Mouse (Mus musculus): ENCODE results near the gene Fgr.
A peak's percentile ranks its signal among the peaks of the same experiment; 100 is the strongest.
"Not testable (repeated sequence)": the region's sequence is repeated elsewhere in the genome, so short reads cannot be mapped to it uniquely, and the experiment has no call there.

Gene Fgr

DNA sequence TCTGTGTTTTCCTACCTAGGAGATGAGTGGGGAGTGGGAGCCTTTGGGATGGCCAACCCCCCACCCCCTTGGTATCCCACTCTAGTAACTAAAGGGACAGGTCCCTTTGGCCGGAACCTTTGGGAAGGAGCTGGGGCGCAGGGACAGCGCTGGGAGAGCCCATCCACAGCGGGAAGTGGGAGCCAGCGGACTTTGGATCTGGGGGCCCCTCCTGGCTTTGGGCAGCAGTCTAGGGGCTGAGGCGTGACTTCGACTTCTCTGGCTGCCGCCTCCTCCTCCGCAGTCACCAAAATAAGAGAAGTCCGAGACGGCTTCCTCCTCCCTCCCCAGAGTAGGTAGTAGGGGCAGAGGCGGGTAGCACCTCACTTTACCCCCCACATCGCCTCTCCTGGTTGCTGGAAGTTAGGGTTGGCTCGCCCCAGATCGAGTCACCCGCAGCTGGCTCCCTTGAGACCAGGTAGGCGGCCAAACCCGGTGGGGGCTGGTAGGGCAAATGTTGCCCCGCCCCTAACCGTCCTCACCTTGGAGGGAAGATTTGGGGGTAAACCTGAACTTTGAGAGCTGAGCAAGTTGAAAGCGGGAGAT lies at the start of gene Fgr:
Gene Fgr (plus strand): TSS at position 282 of the 585 bp plus-strand sequence.
- DNase-seq (ENCODE audit: low spot score in 2 of 2), result no peak

DNA sequence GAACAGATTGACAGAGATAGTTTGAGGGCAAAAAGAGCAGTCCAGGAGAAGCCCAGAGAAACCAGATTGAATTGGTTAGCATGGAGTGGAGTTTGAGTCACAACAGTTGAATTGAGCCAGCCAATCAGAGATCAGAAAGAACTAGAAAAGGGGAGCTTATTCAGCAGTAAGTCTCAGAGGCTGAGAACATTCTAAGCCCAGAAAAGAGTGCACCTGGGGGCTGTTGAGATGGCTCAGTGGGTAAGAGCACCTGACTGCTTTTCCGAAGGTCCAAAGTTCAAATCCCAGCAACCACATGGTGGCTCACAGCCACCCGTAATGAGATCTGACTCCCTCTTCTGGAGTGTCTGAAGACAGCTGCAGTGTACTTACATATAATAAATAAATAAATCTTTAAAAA lies 47.4 kb upstream of the Fgr start:
- DNase-seq (ENCODE audit: low spot score in 2 of 2), result not testable (repeated sequence)

DNA sequence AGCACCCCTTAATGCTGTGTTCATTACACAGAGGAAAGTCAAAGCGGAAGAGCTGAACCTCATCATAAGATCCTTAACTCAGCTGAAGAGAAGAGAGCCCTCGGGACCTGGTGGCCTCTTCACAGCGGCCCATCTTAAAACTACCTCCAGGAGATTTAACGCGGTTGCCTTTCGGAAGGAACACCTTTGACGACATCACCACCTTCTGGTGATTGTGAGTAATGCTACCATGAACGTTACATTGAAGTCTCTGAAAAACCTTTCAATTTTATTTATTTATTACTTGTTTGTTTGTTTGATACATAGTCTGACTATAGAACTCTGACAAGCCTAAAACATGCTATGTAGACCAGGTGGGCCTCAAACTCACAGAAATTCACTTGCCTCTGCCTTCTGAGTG lies 43.1 kb upstream of the Fgr start:
- peak in 1 of 2 experiments; percentile 63 for DNase-seq (ENCODE audit: low spot score in 2 of 2)

DNA sequence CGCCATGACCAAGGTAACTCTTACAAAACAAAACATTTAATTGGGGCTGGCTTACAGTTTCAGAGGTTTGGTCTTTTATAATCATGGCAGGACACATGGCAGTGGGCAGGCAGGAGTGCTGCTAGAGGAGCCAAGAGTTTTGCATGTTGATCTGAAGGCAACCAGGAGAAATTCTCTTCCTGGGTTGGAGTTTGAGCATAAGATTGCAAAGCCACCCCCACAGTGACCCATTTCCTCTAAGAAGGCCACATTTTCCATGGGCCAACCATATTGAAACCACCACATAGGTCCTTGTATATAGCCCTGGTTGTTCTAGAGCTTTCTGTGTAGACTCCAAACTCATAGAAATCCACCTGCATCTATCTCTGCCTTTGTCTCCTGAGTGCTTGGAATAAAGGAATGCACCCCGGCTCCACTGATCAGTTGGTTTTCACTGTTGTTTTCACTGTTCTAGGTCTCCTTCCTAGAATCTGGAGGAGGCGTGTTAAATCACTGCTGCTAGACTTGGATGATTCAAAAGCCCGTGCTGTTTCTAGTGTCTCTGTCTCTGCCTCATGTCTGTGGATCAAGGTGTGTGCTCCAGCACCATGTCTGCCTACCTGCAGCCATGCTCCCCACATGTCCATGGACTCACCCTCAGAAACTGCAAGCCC lies 41.0 kb upstream of the Fgr start:
- DNase-seq (ENCODE audit: low spot score in 2 of 2), result peak in 1 of 2 experiments; percentile 61

DNA sequence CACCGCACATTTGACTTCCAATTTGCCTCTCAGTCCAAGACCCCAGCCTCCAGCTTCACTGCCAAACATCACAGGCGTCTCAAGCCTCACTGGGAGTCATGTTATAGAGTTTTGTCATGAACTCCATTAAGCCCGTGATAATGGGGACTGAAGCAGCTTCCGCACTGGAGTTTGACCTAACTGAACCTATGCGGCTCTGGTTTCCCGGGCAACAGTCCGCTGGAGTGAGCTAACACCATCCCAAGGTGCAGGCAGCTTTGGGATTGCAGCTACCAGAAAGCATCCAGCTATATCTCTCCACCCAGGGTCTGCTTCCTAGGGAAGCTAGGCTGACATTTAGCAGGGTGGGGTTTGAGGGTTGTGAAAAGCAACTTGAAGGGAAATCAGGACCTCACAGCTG lies 39.3 kb upstream of the Fgr start:
- DNase-seq (ENCODE audit: low spot score in 2 of 2), result no peak

DNA sequence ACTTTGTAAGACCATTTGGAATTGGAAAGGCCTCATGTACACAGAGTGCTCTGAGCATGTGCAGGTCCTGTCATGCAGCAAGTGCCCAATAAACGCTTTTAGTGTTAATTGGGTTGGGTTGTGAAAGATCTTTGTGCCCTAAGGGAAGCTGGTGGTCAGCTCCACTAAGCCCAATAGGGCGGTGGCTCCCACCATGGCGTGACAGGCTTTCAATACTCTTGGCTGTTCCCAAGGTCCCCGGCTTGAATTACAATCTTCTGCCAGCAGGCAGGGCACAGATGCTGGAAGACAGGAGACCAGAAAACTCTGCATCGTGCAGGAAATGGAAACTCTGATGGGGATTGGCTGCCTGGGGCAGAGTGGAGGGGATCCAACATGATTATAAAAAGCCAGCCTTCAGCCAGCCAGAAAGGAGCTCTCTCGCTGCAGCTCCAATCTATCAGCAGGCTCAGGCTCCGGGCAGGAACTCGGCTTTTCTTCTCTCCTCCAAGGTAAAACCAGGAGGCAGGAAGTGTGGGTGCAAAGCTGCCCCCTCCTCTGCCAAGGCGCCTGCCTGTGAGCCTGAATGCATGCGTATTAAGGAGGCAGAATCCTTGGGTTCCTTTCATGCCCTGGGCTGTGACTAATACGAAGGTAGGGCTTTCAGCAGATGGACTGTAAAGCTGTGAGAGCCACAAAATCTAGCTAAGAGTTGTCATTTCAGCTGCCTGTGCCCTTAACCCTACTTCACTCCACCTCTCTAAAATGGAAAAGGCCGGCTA lies 35.5 kb upstream of the Fgr start:
- peak in 1 of 2 experiments; percentile 72 for DNase-seq (ENCODE audit: low spot score in 2 of 2)

DNA sequence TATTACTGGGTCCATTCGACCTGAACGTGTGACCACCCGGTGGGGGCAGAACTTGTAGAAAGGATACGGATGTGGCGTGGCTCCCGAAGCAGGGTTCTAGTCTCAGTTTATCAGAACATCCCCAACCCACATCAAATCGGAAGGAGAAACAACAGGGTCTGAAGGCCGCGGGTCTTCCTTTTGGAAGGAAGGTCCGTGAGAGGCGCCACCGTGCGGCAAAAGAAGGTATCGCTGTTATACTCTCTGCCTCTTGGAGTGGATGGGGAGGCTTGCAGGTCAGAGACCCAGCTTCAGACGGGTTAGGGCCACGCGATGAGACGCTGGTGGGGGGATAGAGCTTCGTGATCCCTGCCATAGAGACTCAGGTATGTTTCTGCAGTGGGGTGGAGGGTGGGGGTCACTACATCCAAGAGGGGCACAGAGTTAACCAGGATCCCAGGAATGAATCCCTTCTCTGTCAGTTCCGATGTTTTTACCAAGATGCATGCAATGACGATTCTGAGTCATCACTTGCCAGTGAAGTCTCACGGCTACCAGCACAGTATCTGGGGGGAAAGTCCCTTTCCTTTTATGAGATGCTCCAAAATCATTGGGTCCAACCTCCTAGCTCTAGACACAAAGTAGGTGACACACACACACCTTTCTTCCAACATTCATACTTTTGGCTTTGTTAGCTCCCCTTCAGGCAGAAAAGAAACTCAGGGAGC lies 34.3 kb upstream of the Fgr start:
- peak in 1 of 2 experiments; percentile 55 for DNase-seq (ENCODE audit: low spot score in 2 of 2)

DNA sequence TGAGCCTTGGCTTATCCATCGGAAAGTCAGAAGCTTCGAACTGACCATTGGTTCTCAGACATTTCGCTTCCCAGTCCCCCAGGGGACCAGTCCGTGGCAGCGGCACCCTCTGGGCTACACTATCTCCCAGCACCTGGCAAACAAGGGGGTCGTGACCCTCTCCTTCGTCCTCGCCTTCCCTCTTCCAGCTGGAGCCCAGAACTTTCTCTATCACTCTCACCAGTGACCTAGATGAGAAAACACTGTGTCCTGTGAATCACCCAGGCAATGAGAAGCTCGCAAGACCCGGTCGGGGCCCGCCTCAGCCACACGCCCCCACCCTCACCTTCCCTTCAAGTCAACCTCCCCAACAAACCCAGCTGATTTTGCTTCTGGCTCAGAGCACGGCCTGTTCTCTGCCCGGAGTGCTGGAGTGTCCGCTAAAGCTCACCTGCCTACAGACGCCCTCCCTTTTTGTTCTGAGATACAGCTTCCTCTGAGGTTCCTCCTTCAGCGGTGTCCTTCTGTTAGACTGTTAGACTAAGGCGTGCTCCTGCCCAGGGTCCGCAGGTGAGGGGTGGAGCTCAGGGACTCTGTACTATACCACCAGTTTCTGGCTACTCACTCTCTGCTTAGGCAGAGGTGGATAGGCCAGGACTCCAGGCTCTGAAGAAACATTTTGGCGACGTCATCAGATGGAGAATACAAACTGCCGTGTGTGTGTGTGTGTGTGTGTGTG lies 32.7 kb upstream of the Fgr start:
- DNase-seq (ENCODE audit: low spot score in 2 of 2), result no peak

DNA sequence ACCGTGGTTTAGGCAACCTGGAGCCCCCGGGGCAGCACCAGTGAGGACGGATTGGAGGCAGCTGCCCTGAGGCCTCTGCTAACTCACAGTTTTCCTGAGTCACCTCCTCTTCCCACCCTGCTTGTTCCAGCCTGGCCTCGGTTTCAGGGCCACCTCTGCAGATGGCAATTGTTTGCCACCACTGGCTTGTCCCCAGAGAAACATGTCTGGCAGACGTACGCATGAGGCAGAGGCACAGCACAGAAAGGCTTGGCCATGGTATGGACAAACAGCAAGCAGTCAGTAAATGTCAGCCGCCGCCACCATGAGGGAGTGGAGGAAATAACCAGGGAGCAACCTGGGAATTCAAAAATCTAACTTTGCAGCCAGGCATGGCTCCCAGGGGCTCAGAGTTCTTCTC lies 30.8 kb upstream of the Fgr start:
- DNase-seq (ENCODE audit: low spot score in 2 of 2), result no peak

DNA sequence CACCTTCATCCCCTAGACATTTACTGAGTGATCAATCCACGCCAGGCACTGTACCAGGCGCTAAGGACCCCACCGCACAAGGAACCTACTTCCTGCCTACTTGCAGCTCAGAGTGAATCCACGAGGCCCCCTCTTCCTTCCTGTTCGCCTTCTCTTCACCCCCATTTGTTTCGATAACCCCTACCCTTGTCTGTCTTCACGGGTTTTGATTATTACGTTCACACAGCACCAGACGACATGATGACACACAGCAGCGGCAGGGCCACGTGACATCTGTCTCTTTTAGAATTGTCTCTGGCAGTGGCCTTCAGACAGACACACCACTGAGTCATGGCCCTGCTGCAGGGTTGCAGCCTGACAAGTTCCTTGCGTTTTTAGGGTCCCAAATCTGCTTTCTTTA lies 29.8 kb upstream of the Fgr start:
- DNase-seq (ENCODE audit: low spot score in 2 of 2), result no peak

DNA sequence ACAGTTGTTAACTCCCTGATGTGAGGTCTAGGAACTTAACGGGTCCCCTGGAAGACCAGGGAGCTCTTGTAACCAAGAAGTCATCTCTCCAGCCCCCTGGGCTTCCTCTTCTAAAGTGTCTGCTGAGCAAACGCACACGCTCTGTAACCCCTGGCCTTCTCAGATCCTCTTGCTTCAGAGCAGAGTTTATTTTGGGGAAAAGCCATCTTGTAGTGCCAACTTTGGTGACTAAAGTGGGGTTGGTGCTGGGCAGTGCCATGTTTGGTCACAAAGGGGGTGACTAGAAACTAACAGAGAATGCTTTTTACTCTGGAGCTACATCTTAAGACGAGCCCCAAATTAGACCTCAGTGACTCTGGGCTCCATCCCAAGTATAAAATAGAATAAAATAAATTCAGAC lies 29.1 kb upstream of the Fgr start:
- no peak for DNase-seq (ENCODE audit: low spot score in 2 of 2)

DNA sequence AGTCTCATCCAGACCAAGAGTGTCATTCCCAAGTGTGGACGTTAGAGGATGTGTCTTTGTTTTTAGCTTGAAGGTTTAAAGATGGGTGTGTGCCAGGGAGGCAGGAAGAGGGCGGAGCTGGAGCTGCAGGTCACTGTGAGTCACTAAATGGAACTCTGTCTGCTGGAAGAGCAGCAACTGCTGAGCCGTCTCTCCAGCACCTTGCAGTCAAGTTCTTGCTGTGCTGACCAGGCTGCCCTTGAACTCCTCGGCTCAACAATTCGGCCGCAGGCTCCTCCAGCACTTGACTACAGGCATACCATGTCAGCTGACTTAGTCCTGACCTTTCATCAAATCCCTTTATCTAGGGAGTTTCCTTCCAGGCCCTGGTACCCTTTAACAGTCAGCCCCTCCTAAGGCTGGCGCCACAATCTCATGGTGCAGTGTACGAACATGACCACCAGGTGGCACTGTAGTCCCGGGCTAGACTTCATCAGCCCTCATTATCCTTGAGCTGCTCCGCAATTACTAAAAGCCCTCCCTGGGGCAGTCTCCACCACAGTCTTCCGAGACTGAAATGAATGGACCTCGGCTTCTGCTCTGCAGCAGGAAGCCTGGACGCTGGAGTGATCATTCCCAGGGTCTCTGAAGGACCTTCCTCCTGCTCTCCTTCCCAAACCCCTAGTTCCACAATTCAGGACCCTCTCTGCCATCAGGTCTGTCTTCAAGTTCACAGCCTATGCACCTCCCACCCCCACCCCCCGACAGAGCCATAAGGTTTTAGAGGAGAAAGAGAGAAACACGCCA lies 28.4 kb upstream of the Fgr start:
- peak; percentile 67 to 91 for DNase-seq (ENCODE audit: low spot score in 2 of 2)

DNA sequence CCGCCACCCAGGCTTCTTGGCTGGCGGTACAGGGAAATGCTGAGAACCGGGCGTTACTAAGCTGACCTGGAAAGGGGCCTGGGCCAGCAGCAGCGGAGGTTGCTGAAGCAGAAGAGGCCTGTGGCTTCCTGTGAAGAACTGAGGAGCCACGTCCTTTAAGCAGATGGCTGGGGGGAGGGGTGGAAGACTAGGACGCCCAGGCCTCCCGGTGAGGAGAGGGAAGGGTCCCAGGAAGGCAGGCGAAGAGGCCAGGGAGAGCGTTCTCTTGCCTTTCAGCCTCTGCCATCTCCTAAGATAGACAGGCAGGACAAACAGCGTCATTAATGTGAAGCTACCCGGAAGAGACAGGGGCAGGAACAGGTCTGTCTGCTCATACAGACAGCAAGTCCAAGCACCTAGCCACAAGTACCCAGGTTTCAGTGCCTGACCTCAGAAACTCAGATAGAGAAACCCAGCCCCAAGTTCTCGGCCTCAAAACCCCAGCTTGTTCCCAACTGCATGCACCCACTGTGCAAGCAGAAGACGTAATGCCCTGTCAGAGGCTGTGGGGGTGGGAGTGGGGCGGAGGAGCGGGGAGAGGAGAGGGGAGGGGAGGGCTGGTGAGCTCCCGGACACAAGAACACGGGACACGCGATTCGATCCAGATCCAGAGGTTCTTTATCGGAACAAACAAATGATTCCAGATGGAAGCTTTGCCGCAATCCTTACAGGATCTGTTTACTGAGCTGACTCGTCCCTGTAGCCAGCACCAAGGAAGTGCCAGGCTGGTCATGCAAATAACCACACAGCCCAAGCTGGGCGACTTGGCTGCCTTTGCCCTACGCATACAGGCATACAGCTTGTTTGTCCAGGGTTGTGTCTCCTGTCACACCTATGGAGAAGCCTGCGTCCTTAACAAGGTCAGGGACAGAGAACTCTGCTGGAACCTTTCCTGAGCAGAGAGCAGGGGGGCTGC lies 27.6 kb upstream of the Fgr start:
- peak in 1 of 2 experiments; percentile 44 for DNase-seq (ENCODE audit: low spot score in 2 of 2)

DNA sequence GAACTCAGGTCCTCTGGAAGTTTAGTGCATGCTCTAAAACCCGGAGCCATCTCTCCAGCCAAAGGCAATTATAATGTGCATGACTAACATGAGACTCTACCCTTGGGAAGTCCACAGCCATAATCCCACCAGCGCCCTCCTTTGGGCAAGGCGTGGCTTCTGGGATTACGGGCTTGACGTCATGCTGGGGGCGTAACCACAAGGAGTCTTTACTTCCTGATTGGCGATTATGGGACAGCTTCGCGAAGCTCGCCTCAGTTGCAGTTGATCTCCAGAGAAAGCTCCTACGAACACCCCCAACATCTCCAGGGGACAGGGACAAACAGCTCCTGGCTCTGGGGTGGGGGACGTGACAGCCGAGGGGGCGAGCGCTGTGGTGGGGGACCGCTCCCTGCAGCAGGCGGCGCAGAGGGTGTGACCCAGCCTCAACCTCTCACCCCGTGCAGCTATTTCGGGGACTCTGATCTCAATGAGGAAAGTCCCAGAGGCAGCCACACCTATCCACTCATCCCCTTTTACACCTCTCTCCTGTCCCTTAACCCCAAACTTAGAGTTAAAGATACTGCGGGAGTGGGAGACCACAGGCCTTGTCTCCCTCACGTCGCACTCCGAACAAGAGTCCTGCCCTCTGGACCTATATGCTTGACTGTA lies 23.9 kb upstream of the Fgr start:
- DNase-seq (ENCODE audit: low spot score in 2 of 2), result no peak

DNA sequence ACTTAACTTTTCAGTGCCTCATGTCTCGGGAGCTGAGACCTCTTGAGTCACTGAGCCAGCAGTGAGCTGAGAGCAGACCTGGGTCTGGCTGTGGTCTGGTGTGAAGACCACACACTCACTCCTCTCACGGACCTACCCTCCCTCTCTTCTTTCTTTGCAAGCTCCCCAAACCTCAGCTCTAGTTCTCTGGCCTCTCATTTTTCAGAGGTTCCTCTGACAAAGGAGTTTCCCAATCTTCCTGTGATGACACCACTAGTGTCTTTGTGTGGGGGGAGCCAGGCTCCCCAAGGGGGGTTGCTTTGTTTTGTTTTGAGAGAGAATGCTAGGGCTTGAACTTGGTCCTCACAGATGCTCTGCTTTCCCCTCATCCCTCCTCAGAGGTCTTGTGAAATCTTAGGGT lies 22.9 kb upstream of the Fgr start:
- no peak for DNase-seq (ENCODE audit: low spot score in 2 of 2)

DNA sequence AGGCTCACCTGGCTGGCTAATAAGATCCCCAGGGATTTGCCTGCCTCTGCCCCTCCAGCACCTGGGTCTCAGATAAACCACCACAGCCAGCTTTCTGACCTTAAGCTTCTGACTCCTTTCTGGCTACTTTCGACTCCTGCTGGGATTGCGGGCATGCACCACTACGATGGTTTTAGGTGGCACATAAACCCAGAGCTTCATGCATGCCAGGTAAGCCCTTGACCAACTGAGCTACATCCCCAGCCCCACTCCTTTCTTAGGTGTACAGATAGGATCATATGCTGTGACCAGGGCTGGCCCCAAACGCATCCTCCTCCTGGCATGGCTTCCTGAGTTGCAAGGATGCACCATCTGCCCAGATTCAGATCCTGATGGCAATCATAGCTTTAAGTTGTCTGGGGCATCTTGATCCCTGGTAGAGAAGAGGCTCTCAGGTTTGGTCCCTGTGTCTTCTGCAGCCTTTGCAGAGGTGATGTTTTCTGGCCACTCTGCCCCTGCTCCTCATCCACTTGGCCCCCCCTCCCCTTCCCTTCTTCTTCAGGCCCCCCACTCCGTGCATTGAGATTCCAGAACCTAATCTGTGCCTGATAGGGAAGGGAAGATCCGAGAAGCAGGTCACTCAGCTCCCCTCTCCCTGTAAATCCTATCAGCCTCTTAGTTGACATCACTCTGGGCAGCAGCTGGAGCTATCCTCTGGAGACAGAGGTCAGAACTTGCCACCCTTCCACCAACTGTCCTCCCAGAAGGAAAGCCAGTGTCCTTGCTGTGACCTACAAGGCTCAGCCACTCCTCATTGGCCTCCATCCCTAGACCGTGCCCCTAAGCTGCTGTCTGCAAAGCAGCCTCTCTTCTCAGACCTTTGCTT lies 19.1 kb upstream of the Fgr start:
- no peak for DNase-seq (ENCODE audit: low spot score in 2 of 2)

DNA sequence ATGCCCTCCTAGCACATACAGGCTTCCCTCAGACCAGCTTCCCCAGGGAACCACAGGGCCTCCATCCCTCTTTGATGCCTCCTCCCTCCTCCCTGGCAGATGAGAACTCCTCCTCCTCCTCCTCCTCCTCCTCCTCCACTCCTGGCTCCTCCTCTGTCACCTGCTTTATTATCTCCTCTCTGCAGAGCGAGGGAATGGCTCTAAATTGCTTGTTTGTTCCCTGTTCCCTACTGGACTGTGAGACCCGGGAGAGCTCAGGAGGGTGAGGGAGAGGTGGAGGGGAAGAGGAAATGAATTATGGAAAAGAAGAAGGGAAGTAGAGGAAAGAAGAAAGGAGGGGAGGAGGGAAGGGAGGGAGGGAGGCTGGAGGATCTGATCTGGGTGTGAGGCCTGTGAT lies 18.5 kb upstream of the Fgr start:
- DNase-seq (ENCODE audit: low spot score in 2 of 2), result no peak

Measured in left cerebral cortex, adult 9 months (tissue).